Mouse (Mus musculus) CH12.LX (cell line): ENCODE results near the gene D630045J12Rik. TPM values are rescaled to one million over a fixed set of nuclear protein-coding genes. Genes with fewer than 3 reads are reported as not detected.

Experiments
- DNase-seq: peaks from one replicate; pipeline ENCODE4 v3.0.0-alpha.2; 2013; ENCODE audit errors: extremely low read depth
- H3K27ac ChIP-seq: 2 replicates; pipeline ENCODE4 v1.5.1; 2012; ENCODE audit warnings: low read depth, mild to moderate bottlenecking, control low read depth, moderate library complexity; ENCODE audit not compliant: insufficient read depth
- H3K27me3 ChIP-seq: replicated peaks from 2 replicates; pipeline ENCODE3; 2012; ENCODE audit warnings: inconsistent platforms
- H3K36me3 ChIP-seq, 2 experiments: replicated peaks in 1 of 2; 2 replicates each; pipeline versions ENCODE3 to v1.6.1; 2012; ENCODE audit warnings: inconsistent platforms in 1 of 2, low read length in 1 of 2, mild to moderate bottlenecking in 1 of 2, mixed read lengths in 1 of 2, moderate library complexity in 1 of 2; ENCODE audit not compliant: control insufficient read depth in 1 of 2, insufficient read depth in 1 of 2
- H3K4me1 ChIP-seq, 2 experiments: 2 replicates each; pipeline ENCODE4 v1.6.1; 2012; ENCODE audit warnings: inconsistent platforms in 1 of 2, moderate library complexity in 1 of 2; ENCODE audit not compliant: insufficient read depth in 2 of 2, control insufficient read depth in 1 of 2
- H3K4me2 ChIP-seq: 2 replicates; pipeline ENCODE4 v1.6.1; 2012; ENCODE audit warnings: low read depth, mild to moderate bottlenecking, control low read depth; ENCODE audit not compliant: poor library complexity, insufficient read depth, severe bottlenecking
- H3K4me3 ChIP-seq, 3 experiments: fragments of 150-350 bp in 1 of 3; sonication (generic) in 1 of 3; replicated peaks in 1 of 3; 2 replicates each; pipeline versions ENCODE3 to v1.5.1; 2011 to 2012; ENCODE audit warnings: low read depth in 2 of 3, low read length in 2 of 3, mild to moderate bottlenecking in 2 of 3, moderate library complexity in 2 of 3, control low read depth in 1 of 3, improper control_type of control experiment in 1 of 3, inconsistent platforms in 1 of 3, mixed read lengths in 1 of 3; ENCODE audit not compliant: poor library complexity in 1 of 3
- H3K79me2 ChIP-seq: replicated peaks from 2 replicates; pipeline ENCODE4 v1.6.1; 2012; ENCODE audit warnings: mild to moderate bottlenecking, moderate library complexity; ENCODE audit not compliant: control insufficient read depth, poor library complexity, insufficient read depth, severe bottlenecking; ENCODE audit errors: extremely low read depth
- H3K9ac ChIP-seq: 2 replicates; pipeline ENCODE4 v1.6.1; 2012; ENCODE audit warnings: low read depth, mild to moderate bottlenecking, control low read depth, moderate library complexity; ENCODE audit not compliant: insufficient read depth
- H3K9me3 ChIP-seq: replicated peaks from 2 replicates; pipeline ENCODE3; 2012; ENCODE audit warnings: low read length, inconsistent platforms, mixed read lengths
- BHLHE40 ChIP-seq: IDR thresholded peaks from 2 replicates; pipeline ENCODE4 v1.6.1; 2011; ENCODE audit warnings: mild to moderate bottlenecking, low read depth, low read length, improper control_type of control experiment
- CHD1 ChIP-seq: IDR thresholded peaks from 2 replicates; pipeline ENCODE4 v1.6.1; 2012; ENCODE audit warnings: low read depth, low read length, improper control_type of control experiment, inconsistent platforms
- CTCF ChIP-seq, 2 experiments: IDR thresholded peaks in 1 of 2; conservative IDR thresholded peaks in 1 of 2; 2 replicates each; pipeline ENCODE4 v1.5.1; 2011 to 2012; ENCODE audit warnings: low read depth in 2 of 2, low read length in 2 of 2, improper control_type of control experiment in 1 of 2, inconsistent platforms in 1 of 2, mild to moderate bottlenecking in 1 of 2, moderate library complexity in 1 of 2
- ELF1 ChIP-seq: IDR thresholded peaks from 2 replicates; pipeline ENCODE4 v1.6.1; 2014; ENCODE audit warnings: low read depth, mild to moderate bottlenecking, inconsistent platforms, low read length, improper control_type of control experiment
- GABPA ChIP-seq: IDR thresholded peaks from 2 replicates; pipeline ENCODE4 v1.6.1; 2012; ENCODE audit warnings: low read depth, low read length, improper control_type of control experiment, inconsistent platforms; ENCODE audit not compliant: insufficient replicate concordance
- IRF4 ChIP-seq: IDR thresholded peaks from 2 replicates; pipeline ENCODE4 v1.6.1; 2014; ENCODE audit warnings: low read depth, mild to moderate bottlenecking, inconsistent platforms, low read length, improper control_type of control experiment
- JUN ChIP-seq: IDR thresholded peaks from 2 replicates; pipeline ENCODE4 v1.6.1; 2011; ENCODE audit warnings: low read depth, mild to moderate bottlenecking, low read length, improper control_type of control experiment, moderate library complexity; ENCODE audit not compliant: insufficient read depth
- JUND ChIP-seq: conservative IDR thresholded peaks from 2 replicates; pipeline ENCODE4 v1.6.1; 2011; ENCODE audit warnings: low read depth, low read length, improper control_type of control experiment
- KAT2A ChIP-seq: IDR thresholded peaks from 2 replicates; pipeline ENCODE4 v1.6.1; 2012; ENCODE audit warnings: low read length, improper control_type of control experiment, inconsistent platforms; ENCODE audit not compliant: insufficient replicate concordance
- MAFK ChIP-seq: IDR thresholded peaks from 2 replicates; pipeline ENCODE4 v1.6.1; 2011; ENCODE audit warnings: low read length, improper control_type of control experiment; ENCODE audit not compliant: insufficient replicate concordance
- MYC ChIP-seq: IDR thresholded peaks from 2 replicates; pipeline ENCODE4 v1.6.1; 2011; ENCODE audit warnings: low read depth, mild to moderate bottlenecking, improper control_type of control experiment, low read length
- PAX5 ChIP-seq: IDR thresholded peaks from 2 replicates; pipeline ENCODE4 v1.6.1; 2012; ENCODE audit warnings: low read length, inconsistent platforms, mixed read lengths
- POLR2AphosphoS2 ChIP-seq: IDR thresholded peaks from 2 replicates; pipeline ENCODE4 v1.6.1; 2011; ENCODE audit warnings: low read depth, low read length, improper control_type of control experiment
- RAD21 ChIP-seq: IDR thresholded peaks from 2 replicates; pipeline ENCODE4 v1.6.1; 2011; ENCODE audit warnings: low read depth, mild to moderate bottlenecking, low read length, improper control_type of control experiment, moderate library complexity
- SIN3A ChIP-seq: IDR thresholded peaks from 2 replicates; pipeline ENCODE4 v1.6.1; 2012; ENCODE audit warnings: low read length, improper control_type of control experiment, inconsistent platforms
- SMC3 ChIP-seq: IDR thresholded peaks from 2 replicates; pipeline ENCODE4 v1.6.1; 2011; ENCODE audit warnings: low read depth, low read length, improper control_type of control experiment
- TBP ChIP-seq: conservative IDR thresholded peaks from 2 replicates; pipeline ENCODE4 v1.6.1; 2011; ENCODE audit warnings: low read depth, low read length, improper control_type of control experiment
- USF2 ChIP-seq: conservative IDR thresholded peaks from 2 replicates; pipeline ENCODE4 v1.6.1; 2011; ENCODE audit warnings: low read depth, low read length, improper control_type of control experiment
- dilution Hi-C: fragments of 300-500 bp; cut with MboI; formaldehyde crosslinking; loops from 2 replicates; pipeline ENCODE4 v1.14.3; 2020; ENCODE audit warnings: low sequenced_read_pairs; ENCODE audit not compliant: extremely low pct_unique_long_range_greater_than_20kb, extremely low pct_ligation_motif_present
- in situ Hi-C: fragments of 300-500 bp; cut with MboI; formaldehyde crosslinking; loops from 3 replicates; pipeline ENCODE4 v1.14.3; 2019; ENCODE audit warnings: low sequenced_read_pairs, low pct_ligation_motif_present, low pct_unique_long_range_greater_than_20kb, mixed read lengths
- polyA plus RNA-seq: library from polyadenylated mRNA; unstranded; fragments of >175 nt; gene quantifications from 2 replicates; pipeline ENCODE4 v1.2.1, GENCODE M21; 2012; ENCODE audit warnings: low read depth; ENCODE audit not compliant: insufficient read length
- total RNA-seq, 2 experiments: library from RNA; depleted of rRNA; stranded (reverse); fragments of 300-350 nt in 1 of 2; fragments of >200 nt in 1 of 2; gene quantifications; 2 replicates each; pipeline ENCODE4 v1.2.3; 2012 to 2014

Gene D630045J12Rik
- total and polyA plus RNA-seq, 3 experiments = 0.48 to 4.9 (median 1.7) TPM

- Histone ChIP-seq H3K79me2 (no peaks in the 10 kb centered on the region), H3K36me3 (no peaks in the 10 kb centered on the region), H3K9me3 (no peaks in the 10 kb centered on the region), H3K4me3 (no peak overlapping the region), H3K4me1 (peaks cover 0 to 4% of the 10 kb centered on the region in 2 experiments; a peak in 2 of 4 replicates), H3K4me2 (no peak overlapping the region), H3K27ac (no peak overlapping the region), H3K9ac (no peak overlapping the region), H3K27me3 (no peaks in the 10 kb centered on the region)
- no peak for DNase-seq
- dilution Hi-C loops = no loop called here
- in situ Hi-C loops = no loop called here
- TF ChIP-seq CTCF (conservative IDR thresholded peaks at IDR 0.05 in 1 of 2, IDR thresholded peaks at IDR 0.05 in 1 of 2; ENCODE audit: low read depth in 2 of 2, low read length in 2 of 2) (peak in 1 of 2 experiments; percentile 47; a peak in 2 of 4 replicates), RAD21 (peak; percentile 47), SIN3A (no peak), SMC3 (peak; percentile 32)
These were observed 8.1 kb upstream of the D630045J12Rik start for GRCm38 (mm10) chr6:38261877-38262276.

GRCm38 (mm10) chr6:38257506-38257905 is 3.7 kb upstream of the D630045J12Rik start:
- H3K9ac ChIP-seq = no peak overlapping the region
- no peak overlapping the region for H3K4me3 ChIP-seq
- peaks cover 9 to 39% of the 10 kb centered on the region in 2 experiments for H3K4me1 ChIP-seq
- H3K4me2 ChIP-seq = no peak overlapping the region
- no peaks in the 10 kb centered on the region for H3K27me3 ChIP-seq
- no peaks in the 10 kb centered on the region for H3K9me3 ChIP-seq
- no peaks in the 10 kb centered on the region for H3K79me2 ChIP-seq
- in situ Hi-C loops (loop anchor here (10.0 kb wide), 1 partner anchor 53 kb away; no protein-coding TSS in a partner anchor), dilution Hi-C loops (no loop called here)
- TF ChIP-seq MYC (no peak), USF2 (no peak), ELF1 (no peak), TBP (no peak), BHLHE40 (no peak), MAFK (no peak), POLR2AphosphoS2 (no peak), PAX5 (no peak), GABPA (no peak), JUND (no peak), JUN (no peak), CHD1 (no peak), SIN3A (no peak), IRF4 (no peak), RAD21 (no peak), KAT2A (no peak)
- no peaks in the 10 kb centered on the region for H3K36me3 ChIP-seq
- no peak for DNase-seq
- no peak overlapping the region for H3K27ac ChIP-seq
